Mouse (Mus musculus): ENCODE results near the gene Eif5. TPM values are rescaled to one million over a fixed set of nuclear protein-coding genes. Genes with fewer than 3 reads are reported as not detected.
A peak's percentile ranks its signal among the peaks of the same experiment; 100 is the strongest.

Gene Eif5
- total and polyA plus RNA-seq, 3 experiments = 254 to 470 (median 327) TPM

GRCm38 (mm10) chr12:111565363-111565762, 27.5 kb downstream of the Eif5 start:
- no peak for DNase-seq

- DNase-seq = peak; percentile 78
Measured at GRCm38 (mm10) chr12:111568836-111569235, 31.0 kb downstream of the Eif5 start.

- DNase-seq = no peak
Measured at GRCm38 (mm10) chr12:111572406-111572805, 34.6 kb downstream of the Eif5 start.

GRCm38 (mm10) chr12:111573315-111573714, 35.5 kb downstream of the Eif5 start:
- DNase-seq = no peak

- DNase-seq = peak; percentile 98
Measured at GRCm38 (mm10) chr12:111574074-111574886, 36.5 kb downstream of the Eif5 start, which contains the start of gene Mark3. Mark3 (plus strand) TSS chr12:111574523.

- DNase-seq = peak; percentile 71
Measured at GRCm38 (mm10) chr12:111574887-111575838, 37.3 kb downstream of the Eif5 start.

GRCm38 (mm10) chr12:111583058-111583457, 45.2 kb downstream of the Eif5 start:
- peak; percentile 51 for DNase-seq

- DNase-seq = no peak
Measured at GRCm38 (mm10) chr12:111584401-111584800, 46.6 kb downstream of the Eif5 start.

GRCm38 (mm10) chr12:111587252-111587651, 49.4 kb downstream of the Eif5 start:
- DNase-seq = no peak

GRCm38 (mm10) chr12:111592407-111593021, 54.7 kb downstream of the Eif5 start:
- DNase-seq = no peak

- DNase-seq = no peak
Measured at GRCm38 (mm10) chr12:111593775-111594174, 56.0 kb downstream of the Eif5 start.

Other genes with a start within 250 kb of the Eif5 start
- 100 to 1,000 TPM; 119 to 120 TPM for gene Cdc42bpb, start 160.3 kb upstream of the Eif5 start, total RNA-seq (2021)
- gene Cdc42bpb, start 160.3 kb upstream of the Eif5 start, polyA plus RNA-seq (2012; rRNA removed) = 339 and 354 TPM in 2 replicates
- under 1 TPM; 0.46 to 0.48 TPM for gene Lbhd2, start 131.2 kb upstream of the Eif5 start, total RNA-seq (2021)
- 0.17 and 0.30 TPM in 2 replicates for gene Lbhd2, start 131.2 kb upstream of the Eif5 start, polyA plus RNA-seq (2012; rRNA removed)
- 1 to 10 TPM; 4.7 to 7.7 TPM for gene Exoc3l4, start 121.0 kb upstream of the Eif5 start, total RNA-seq (2021)
- gene Exoc3l4, start 121.0 kb upstream of the Eif5 start, polyA plus RNA-seq (2012; rRNA removed) = 12.7 and 13.9 TPM in 2 replicates
- gene Tnfaip2, start 95.5 kb upstream of the Eif5 start, total RNA-seq (2021) = 10 to 100 TPM; 12.2 to 19.5 TPM
- 15.8 and 22.7 TPM in 2 replicates for gene Tnfaip2, start 95.5 kb upstream of the Eif5 start, polyA plus RNA-seq (2012; rRNA removed)
- under 1 TPM in 1 of 2 experiments, not detected in 1; 0.23 TPM for gene Gm266, start 52.2 kb upstream of the Eif5 start, total RNA-seq (2021)
- 0.10 and 1.2 TPM in 2 replicates for gene Gm266, start 52.2 kb upstream of the Eif5 start, polyA plus RNA-seq (2012; rRNA removed)
- 10 to 100 TPM; 83.2 to 95.9 TPM for gene Mark3, start 36.5 kb downstream of the Eif5 start, total RNA-seq (2021)
- gene Mark3, start 36.5 kb downstream of the Eif5 start, polyA plus RNA-seq (2012; rRNA removed) = 33.5 and 35.8 TPM in 2 replicates
- 10 to 100 TPM; 30.9 to 96.5 TPM for gene Ckb, start 134.3 kb downstream of the Eif5 start, total RNA-seq (2021)
- gene Ckb, start 134.3 kb downstream of the Eif5 start, polyA plus RNA-seq (2012; rRNA removed) = 192 and 265 TPM in 2 replicates
- gene Trmt61a, start 140.1 kb downstream of the Eif5 start, total RNA-seq (2021) = 10 to 100 TPM; 13.7 to 15.8 TPM
- 74.9 and 79.6 TPM in 2 replicates for gene Trmt61a, start 140.1 kb downstream of the Eif5 start, polyA plus RNA-seq (2012; rRNA removed)
- gene Bag5, start 175.2 kb downstream of the Eif5 start, total RNA-seq (2021) = 10 to 100 TPM; 32.5 to 37.7 TPM
- 8.0 and 12.0 TPM in 2 replicates for gene Bag5, start 175.2 kb downstream of the Eif5 start, polyA plus RNA-seq (2012; rRNA removed)
- gene Apopt1, start 175.2 kb downstream of the Eif5 start, total RNA-seq (2021) = 10 to 100 TPM; 67.7 to 70.0 TPM
- gene Apopt1, start 175.2 kb downstream of the Eif5 start, polyA plus RNA-seq (2012; rRNA removed) = 191 and 279 TPM in 2 replicates
- 100 to 1,000 TPM in 1 of 2 experiments, 10 to 100 TPM in 1; 87.7 to 107 TPM for gene Klc1, start 220.8 kb downstream of the Eif5 start, total RNA-seq (2021)
- 61.6 and 71.6 TPM in 2 replicates for gene Klc1, start 220.8 kb downstream of the Eif5 start, polyA plus RNA-seq (2012; rRNA removed)